Mouse (Mus musculus): ENCODE data around the gene Trabd2b.

The Trabd2b gene

GRCm38 (mm10) chr4:114406355-114407101, at the start of gene Trabd2b:
Trabd2b (plus strand) TSS chr4:114406724.
- DNase-seq (ENCODE audit: extremely low read depth, insufficient read length, low spot score) = peak; percentile 58

- DNase-seq (ENCODE audit: extremely low read depth, insufficient read length, low spot score) = no peak
Measured at GRCm38 (mm10) chr4:114357420-114357819, 49.1 kb upstream of the Trabd2b start.

GRCm38 (mm10) chr4:114358874-114359273, 47.6 kb upstream of the Trabd2b start:
- no peak for DNase-seq (ENCODE audit: extremely low read depth, insufficient read length, low spot score)

GRCm38 (mm10) chr4:114359818-114360217, 46.7 kb upstream of the Trabd2b start:
- DNase-seq (ENCODE audit: extremely low read depth, insufficient read length, low spot score) = peak; percentile 41

GRCm38 (mm10) chr4:114361336-114361735, 45.2 kb upstream of the Trabd2b start:
- DNase-seq (ENCODE audit: extremely low read depth, insufficient read length, low spot score) = peak; percentile 40

GRCm38 (mm10) chr4:114365000-114365399, 41.5 kb upstream of the Trabd2b start:
- no peak for DNase-seq (ENCODE audit: extremely low read depth, insufficient read length, low spot score)

GRCm38 (mm10) chr4:114365595-114365994, 40.9 kb upstream of the Trabd2b start:
- DNase-seq (ENCODE audit: extremely low read depth, insufficient read length, low spot score) = no peak

- DNase-seq (ENCODE audit: extremely low read depth, insufficient read length, low spot score) = no peak
Measured at GRCm38 (mm10) chr4:114367005-114367404, 39.5 kb upstream of the Trabd2b start.

- DNase-seq (ENCODE audit: extremely low read depth, insufficient read length, low spot score) = peak; percentile 46
Measured at GRCm38 (mm10) chr4:114367840-114368239, 38.7 kb upstream of the Trabd2b start.

GRCm38 (mm10) chr4:114369591-114369990, 36.9 kb upstream of the Trabd2b start:
- DNase-seq (ENCODE audit: extremely low read depth, insufficient read length, low spot score) = no peak

GRCm38 (mm10) chr4:114370935-114371715, 35.4 kb upstream of the Trabd2b start:
- DNase-seq (ENCODE audit: extremely low read depth, insufficient read length, low spot score) = no peak

GRCm38 (mm10) chr4:114372699-114373098, 33.8 kb upstream of the Trabd2b start:
- no peak for DNase-seq (ENCODE audit: extremely low read depth, insufficient read length, low spot score)

- no peak for DNase-seq (ENCODE audit: extremely low read depth, insufficient read length, low spot score)
Measured at GRCm38 (mm10) chr4:114374330-114374729, 32.2 kb upstream of the Trabd2b start.

GRCm38 (mm10) chr4:114377531-114377930, 29.0 kb upstream of the Trabd2b start:
- no peak for DNase-seq (ENCODE audit: extremely low read depth, insufficient read length, low spot score)

GRCm38 (mm10) chr4:114378512-114378911, 28.0 kb upstream of the Trabd2b start:
- no peak for DNase-seq (ENCODE audit: extremely low read depth, insufficient read length, low spot score)

GRCm38 (mm10) chr4:114379416-114379956, 27.0 kb upstream of the Trabd2b start:
- peak; percentile 60 for DNase-seq (ENCODE audit: extremely low read depth, insufficient read length, low spot score)

- DNase-seq (ENCODE audit: extremely low read depth, insufficient read length, low spot score) = no peak
Measured at GRCm38 (mm10) chr4:114382627-114383026, 23.9 kb upstream of the Trabd2b start.

GRCm38 (mm10) chr4:114385236-114385635, 21.3 kb upstream of the Trabd2b start:
- no peak for DNase-seq (ENCODE audit: extremely low read depth, insufficient read length, low spot score)

- DNase-seq (ENCODE audit: extremely low read depth, insufficient read length, low spot score) = peak; percentile 78
Measured at GRCm38 (mm10) chr4:114386395-114386811, 20.1 kb upstream of the Trabd2b start.

- no peak for DNase-seq (ENCODE audit: extremely low read depth, insufficient read length, low spot score)
Measured at GRCm38 (mm10) chr4:114387527-114388135, 18.9 kb upstream of the Trabd2b start.

GRCm38 (mm10) chr4:114388306-114388705, 18.2 kb upstream of the Trabd2b start:
- DNase-seq (ENCODE audit: extremely low read depth, insufficient read length, low spot score) = no peak
